Mouse (Mus musculus): ENCODE data around the gene Casp2. TPM values are rescaled to one million over a fixed set of nuclear protein-coding genes. Genes with fewer than 3 reads are reported as not detected.

Gene Casp2
- polyA plus RNA-seq (2017; shearing (Covaris generic)), result 65.2 TPM

DNA sequence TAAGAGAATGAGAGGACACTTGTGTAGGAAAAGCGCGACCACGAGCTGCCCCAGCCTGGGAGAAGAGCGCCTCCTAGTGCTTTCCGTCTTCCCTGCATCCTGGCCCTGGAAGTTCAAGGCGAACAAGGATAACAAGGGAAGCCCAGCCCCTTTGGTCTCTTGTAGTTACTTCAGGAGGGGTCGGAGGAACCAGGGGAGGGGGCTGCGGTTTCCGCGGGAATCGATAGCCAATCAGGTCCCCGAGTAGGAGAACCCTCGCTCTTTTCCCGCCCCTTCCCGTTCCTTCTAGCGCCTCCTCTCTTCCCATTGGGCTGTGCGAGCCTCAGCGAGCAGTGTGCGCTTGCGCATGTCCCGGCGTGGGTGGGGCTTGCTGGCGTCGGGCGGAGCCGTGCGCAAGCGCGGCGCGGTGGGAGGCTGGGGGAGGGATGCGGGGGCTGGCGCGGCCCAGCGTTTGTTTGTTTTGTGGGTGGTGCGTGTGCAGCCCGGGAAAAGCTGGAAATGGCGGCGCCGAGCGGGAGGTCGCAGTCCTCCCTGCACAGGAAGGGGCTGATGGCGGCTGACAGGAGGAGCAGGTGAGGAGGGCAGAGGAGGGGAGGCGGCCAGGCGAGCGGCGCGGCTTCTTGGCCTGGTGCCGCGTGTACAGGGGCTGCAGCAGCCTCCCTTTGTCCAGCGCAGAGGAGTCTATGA lies at the start of gene Casp2:
Gene Casp2 (plus strand): TSS at position 360 of the 687 bp plus-strand sequence.

GRCm38 (mm10) chr6:42215028-42215427 lies 49.8 kb upstream of the Casp2 start, which contains the start of gene Tas2r144:
TSS of gene Tas2r144 (plus strand) at chr6:42215328.

GRCm38 (mm10) chr6:42245711-42246353 lies 19.0 kb upstream of the Casp2 start, which contains the start of gene Gstk1:
TSS of gene Gstk1 (plus strand) at chr6:42245935.

DNA sequence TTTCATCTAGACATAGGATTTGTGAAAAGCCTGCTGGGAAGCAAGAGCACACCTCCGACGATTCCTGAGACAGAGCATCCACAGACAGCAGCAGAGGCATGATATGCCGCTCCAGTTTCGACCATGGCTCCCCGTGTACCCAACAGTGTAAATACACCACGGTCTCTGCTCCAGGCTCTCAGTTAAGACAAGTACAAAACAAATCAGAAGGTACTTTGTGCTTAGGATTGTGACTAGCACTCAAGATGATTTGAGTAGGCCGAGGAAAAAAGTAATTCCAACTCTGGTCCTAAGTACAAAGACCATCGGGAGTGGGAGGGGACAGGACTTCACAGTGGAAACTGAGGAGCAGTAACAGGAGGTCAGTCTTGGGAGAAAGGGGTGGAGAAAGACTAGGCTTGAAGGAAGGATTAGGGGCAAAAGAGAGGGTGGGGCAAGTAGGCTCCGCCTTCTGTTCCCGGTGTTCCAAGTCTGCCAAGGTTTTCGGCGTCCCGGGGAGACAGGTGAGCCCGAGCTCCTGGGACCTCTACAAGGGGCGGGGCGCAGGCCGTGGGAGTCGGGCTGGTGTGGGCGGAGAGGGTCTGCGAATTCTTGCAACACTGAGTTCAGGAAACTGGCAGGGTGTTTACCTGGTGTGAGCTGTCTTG lies 3.1 kb upstream of the Casp2 start, which contains the start of gene Tmem139:
Gene Tmem139 (plus strand): TSS at position 447 of the 647 bp plus-strand sequence.

GRCm38 (mm10) chr6:42286448-42286847 lies 21.7 kb downstream of the Casp2 start, which contains the start of gene Clcn1:
TSS of gene Clcn1 (plus strand) at chr6:42286685.

DNA sequence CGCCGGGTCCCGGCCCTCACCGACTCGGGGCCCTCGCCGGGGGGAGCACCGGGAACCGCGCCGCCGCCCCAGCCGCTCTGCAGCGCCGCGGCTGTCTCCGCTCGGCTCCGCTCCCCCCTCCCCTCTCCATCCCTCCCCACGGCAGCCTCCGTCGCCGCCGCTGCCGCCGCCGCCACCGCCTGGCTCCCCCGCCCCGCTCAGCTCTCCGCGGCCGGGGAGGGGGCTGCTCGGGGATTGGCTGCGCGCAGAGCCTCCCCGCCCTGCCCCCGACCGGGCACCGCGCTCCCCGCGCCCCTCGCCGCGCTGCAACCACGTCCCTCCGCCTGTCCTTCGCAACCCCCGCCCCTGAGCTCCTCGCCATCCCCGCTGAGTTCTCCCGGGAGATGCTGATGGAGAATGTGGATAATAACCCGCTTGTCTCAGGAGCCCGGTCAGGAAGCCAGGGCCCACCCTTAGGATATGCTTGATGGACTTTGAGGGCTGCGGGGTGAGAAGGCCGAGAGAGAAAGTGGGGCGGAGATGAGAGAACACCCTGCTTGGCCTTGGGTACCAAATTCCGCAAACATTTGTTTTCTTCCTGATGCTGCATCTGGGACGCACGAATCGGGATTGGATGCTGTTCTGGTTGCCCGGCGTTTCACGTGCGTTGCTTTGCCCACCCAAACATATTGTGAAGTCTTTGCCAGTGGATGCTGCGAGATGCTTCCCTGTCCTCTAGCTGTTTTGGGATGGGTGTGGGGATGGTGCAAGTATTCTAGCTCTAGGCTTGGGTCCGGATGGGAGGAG lies 59.9 kb downstream of the Casp2 start, which contains the start of gene Fam131b:
Gene Fam131b (minus strand): TSS at position 162 of the 786 bp plus-strand sequence.

Other genes starting within 250 kb of the Casp2 start
- not detected for gene Sva, start 226.6 kb upstream of the Casp2 start, polyA plus RNA-seq (2017; shearing (Covaris generic))
- gene Tas2r139, start 124.0 kb upstream of the Casp2 start, polyA plus RNA-seq (2017; shearing (Covaris generic)), result not detected
- not detected for gene Tas2r144, start 49.7 kb upstream of the Casp2 start, polyA plus RNA-seq (2017; shearing (Covaris generic))
- 13.3 TPM for gene Gstk1, start 19.1 kb upstream of the Casp2 start, polyA plus RNA-seq (2017; shearing (Covaris generic))
- gene Tmem139, start 3.0 kb upstream of the Casp2 start, polyA plus RNA-seq (2017; shearing (Covaris generic)), result not detected
- gene Clcn1, start 21.7 kb downstream of the Casp2 start, polyA plus RNA-seq (2017; shearing (Covaris generic)), result not detected
- 0.05 TPM for gene Fam131b, start 59.7 kb downstream of the Casp2 start, polyA plus RNA-seq (2017; shearing (Covaris generic))
- gene Zyx, start 84.6 kb downstream of the Casp2 start, polyA plus RNA-seq (2017; shearing (Covaris generic)), result 186 TPM
- 0.36 TPM for gene Epha1, start 108.3 kb downstream of the Casp2 start, polyA plus RNA-seq (2017; shearing (Covaris generic))
- gene Tas2r143, start 135.3 kb downstream of the Casp2 start, polyA plus RNA-seq (2017; shearing (Covaris generic)), result not detected
- gene Tas2r135, start 140.4 kb downstream of the Casp2 start, polyA plus RNA-seq (2017; shearing (Covaris generic)), result not detected
- gene Tas2r126, start 169.6 kb downstream of the Casp2 start, polyA plus RNA-seq (2017; shearing (Covaris generic)), result 0.32 TPM
- gene Olfr458, start 200.2 kb downstream of the Casp2 start, polyA plus RNA-seq (2017; shearing (Covaris generic)), result not detected
- not detected for gene Olfr457, start 211.3 kb downstream of the Casp2 start, polyA plus RNA-seq (2017; shearing (Covaris generic))
- 0.17 TPM for gene Olfr456, start 222.2 kb downstream of the Casp2 start, polyA plus RNA-seq (2017; shearing (Covaris generic))